Mouse (Mus musculus) B cell, adult 2 months (primary cell): ENCODE results near the gene Slc26a10.

Experiments used
- DNase-seq, 2 experiments: peaks; one replicate each; pipeline ENCODE4 v3.0.0; 2022

Gene Slc26a10

DNA sequence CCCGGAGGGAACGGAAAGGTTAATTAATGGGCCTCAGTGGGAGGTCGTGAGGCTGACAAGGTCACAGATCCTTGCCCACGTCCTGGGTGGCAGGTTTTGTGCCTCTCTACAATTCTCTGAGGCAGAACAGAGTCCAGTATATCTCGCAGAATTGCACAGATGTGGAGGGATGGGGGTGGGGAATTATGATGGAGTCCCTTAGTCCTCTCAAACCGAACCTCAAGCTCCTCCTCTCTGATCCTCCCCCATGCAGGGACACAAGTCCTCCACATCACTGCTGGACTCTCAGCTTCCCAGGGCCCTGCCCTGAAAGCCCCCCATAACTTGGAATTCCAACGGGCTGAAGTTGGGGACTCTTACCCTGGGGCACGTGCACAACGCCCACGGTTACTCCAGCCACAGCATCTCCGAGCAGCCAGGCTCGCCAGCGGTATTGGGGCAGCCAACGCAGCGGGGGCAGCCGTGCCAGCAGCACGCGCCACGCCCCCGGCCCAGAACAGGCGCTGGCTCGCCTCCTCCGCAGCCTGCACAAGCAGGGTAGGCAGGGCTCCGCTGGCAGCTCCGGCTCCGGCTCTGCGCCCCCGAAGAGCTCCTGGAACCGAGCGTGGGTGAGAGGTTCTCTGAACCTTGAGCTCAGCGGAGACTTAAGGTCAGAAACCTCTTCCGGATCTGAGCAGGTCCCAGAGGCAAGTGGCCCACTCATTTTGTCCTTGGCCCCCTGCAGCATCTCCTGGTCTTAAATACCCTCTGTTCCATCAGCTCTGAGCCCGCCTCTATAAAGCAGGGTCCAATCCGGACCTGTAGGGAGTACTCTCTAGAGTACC lies at the start of gene Slc26a10:
Gene Slc26a10, minus strand, starts transcription at position 775 of the 824 bp plus-strand sequence.
- peak; percentile 17 to 34 for DNase-seq

DNA sequence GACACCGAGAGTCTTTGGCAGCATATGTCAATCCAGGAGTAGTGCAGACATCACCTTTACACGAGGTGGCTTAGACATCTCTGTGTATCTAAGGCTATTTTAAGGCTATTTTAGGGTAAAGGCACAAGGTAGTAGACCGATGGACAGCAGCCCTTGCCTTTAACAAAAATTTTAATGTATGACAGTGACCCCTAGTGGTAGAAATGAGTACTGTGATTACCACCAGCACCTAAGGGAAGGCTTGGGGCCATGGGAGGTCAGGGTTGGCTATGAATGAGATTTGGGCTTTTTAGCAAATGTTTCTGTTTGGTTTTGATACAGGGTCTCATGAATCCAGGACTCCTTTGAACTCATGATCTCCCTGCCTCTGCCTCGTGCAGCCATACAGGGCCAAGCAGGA lies 48.5 kb upstream of the Slc26a10 start:
- peak; percentile 69 for DNase-seq

DNA sequence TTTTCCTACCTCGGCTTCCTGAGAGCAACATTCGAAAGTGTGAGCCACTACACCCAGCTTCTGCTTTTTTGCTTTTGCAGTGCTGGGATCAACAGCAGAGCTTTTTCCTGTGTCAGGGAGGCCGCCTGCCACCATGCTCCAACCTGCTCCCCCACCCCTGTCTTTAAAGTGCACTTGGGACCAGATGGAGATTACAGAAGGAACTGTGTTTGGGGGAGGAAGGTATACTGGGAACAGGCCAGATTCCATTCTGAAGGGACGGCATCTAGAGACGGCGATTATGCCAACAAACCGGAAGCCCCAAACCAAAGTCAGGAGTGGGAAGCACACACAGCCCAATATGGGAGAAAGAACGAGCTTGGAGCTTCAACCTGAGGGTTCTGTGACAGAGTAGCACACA lies 46.7 kb upstream of the Slc26a10 start:
- DNase-seq = peak; percentile 15 to 20

DNA sequence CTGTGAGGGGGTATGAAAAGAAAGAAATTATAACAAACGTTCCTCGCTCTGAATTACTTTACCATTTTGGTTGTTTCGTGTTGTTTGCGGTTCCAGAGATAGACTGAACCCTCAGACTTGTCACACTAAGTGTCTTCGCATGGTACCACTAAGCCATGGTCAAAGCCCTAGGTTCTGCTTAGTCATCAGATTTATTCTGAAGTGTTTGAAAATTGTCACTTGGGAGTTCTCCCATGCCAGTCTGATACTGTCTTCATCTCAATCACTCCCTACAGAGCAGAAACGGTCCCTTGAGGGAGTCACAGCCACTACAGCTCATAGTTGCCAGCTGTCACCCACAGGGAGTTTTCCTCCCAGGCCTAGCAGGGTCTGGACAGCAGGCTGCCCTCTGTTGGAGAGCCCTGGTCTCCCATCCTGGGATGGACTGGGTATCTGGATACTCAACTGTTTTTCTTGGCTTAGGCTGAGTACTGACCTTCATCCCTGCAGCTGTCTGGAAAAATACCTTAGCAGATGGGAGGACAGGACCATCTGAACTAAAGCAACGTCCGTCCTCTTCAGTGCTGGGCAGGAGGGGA lies 46.0 kb upstream of the Slc26a10 start:
- DNase-seq = no peak

DNA sequence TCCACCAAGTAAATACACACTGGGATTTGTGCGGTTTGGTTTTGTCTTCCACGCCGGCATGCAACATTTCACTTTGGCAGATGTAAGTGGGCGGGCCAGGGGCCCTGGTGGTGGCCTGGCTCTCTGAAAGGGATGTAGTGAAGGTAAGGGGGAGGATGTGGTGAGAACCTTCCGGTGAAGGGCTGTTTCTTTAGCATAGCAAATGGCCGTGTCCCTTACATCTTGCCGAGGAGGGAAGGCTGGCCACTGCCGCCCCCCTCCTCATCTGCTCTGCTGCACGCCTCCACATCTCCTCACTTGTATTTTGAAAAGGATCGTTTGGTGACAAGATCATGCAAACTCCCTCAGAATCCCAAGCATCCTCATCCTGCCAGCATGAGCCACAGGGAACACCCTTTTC lies 45.3 kb upstream of the Slc26a10 start:
- peak; percentile 54 to 60 for DNase-seq

DNA sequence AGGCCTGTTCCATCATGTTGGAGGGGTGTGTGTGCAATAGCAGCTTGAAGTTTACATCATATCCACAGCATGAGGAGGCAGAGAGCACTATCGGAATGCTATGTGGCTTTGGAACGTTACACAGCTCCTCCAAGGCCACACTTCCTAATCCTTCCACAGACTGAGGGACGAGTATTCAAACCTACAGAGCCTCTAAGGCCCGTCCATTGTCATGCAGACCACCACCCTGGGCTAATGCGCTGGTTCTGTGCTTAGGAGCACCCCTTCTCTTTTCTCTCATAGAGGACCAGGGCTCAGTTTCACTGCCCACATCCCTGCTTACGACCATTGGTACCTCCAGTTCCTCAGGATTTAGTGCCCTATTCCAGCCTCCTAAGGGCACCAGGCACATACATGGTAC lies 44.8 kb upstream of the Slc26a10 start:
- DNase-seq = no peak

DNA sequence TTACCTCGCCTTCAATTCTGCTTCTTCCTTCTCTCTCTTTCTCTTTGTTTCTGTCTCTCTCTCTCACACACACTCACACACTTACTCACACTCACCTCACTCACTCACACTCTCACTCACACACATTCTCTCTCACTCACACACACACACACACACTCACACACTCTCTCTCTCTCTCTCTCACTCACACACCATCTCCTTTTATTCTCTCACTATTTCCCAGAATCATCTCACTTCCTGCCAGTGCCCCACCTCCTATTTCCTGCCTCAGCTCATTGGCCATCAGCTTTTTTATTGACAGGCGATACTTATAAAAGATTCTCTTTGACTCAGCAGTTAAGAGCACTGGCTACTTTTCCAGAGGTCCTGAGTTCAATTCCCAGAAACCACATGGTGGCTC lies 37.9 kb upstream of the Slc26a10 start:
- no peak for DNase-seq

DNA sequence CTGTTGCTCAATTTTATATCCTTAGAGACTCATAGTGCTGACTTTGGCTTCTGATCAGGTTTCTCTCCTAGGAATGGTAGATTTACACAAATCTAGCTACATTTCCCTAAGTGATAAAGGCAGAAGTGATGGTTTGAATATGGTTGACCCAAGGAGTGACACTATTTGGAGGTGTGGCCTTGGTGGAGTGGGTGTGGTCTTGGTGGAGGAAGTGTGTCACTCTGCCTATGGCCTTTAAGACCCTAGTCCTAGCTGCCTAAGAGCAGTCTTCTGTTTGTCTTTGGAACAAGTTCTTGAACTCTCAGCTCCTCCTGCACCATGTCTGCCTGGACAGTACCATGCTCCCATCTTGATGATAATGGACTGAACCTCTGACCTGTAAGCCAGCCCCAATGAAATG lies 36.7 kb upstream of the Slc26a10 start:
- DNase-seq = no peak

DNA sequence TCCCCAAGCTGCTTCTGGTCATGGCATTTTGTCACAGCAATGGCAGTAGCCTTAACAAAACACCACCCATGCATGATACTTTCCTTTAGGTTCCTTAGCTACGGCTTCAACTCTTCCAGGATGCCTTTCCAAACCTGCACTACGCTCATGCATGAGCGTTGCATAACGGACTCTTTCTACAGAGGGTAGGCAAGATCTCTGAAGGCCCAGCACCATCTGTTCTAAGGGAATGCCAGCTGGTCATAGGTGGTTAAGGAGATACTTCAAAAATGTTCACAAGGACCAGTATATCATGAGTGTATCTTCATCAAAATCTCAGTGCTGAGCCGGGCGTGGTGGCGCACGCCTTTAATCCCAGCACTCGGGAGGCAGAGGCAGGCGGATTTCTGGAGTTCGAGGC lies 36.0 kb upstream of the Slc26a10 start:
- DNase-seq = no peak

DNA sequence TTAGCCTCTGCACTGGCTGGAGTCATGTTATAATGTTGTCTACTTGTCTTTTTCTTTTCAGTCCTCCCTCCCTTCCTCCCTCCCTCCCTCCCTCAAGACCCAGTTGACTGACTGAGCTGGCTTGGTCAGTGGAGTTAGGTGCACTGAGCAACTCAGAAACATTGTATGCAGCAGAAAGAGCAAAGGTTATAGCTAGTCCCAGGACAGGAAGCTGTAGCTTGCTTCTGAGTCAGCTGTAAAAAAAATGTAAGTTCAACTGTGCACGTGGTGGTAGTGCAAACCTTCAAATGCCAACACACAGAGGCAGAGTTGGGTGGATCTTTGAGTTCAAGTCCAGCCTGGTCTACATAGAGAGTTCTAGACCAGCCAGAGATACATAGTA lies 34.0 kb upstream of the Slc26a10 start:
- no peak for DNase-seq

DNA sequence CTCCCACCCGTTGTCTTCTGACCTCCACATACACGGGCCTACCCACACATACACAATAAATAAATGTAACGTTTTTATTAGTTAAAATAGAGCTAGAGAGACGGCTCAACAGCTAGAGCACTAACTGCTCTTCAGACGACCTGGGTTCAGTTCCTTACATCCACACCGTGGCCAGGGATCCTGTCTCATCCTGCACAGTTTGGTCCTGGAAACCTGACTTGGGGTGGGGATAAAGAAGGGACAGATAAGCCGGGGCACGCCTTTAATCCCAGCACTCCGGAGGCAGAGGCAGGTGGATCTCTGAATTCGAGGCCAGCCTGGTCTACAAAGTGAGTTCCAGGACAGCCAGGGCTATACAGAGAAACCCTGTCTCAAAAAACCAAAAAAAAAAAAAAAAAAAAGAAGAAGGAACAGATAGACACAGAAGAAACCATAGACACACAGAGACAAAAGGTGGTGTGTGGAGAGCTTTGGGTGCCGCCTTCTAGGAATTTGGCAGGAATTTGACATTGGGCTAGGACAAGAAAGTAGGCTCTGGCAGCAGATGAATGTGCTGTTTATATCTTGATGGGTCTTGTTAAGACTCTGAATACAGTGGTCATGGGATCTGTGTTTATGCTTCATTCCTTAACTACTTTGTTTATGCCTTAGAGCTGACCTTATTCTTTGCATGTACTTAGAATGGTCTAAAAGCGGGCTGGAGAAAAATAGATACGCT lies 33.4 kb upstream of the Slc26a10 start:
- no peak for DNase-seq

DNA sequence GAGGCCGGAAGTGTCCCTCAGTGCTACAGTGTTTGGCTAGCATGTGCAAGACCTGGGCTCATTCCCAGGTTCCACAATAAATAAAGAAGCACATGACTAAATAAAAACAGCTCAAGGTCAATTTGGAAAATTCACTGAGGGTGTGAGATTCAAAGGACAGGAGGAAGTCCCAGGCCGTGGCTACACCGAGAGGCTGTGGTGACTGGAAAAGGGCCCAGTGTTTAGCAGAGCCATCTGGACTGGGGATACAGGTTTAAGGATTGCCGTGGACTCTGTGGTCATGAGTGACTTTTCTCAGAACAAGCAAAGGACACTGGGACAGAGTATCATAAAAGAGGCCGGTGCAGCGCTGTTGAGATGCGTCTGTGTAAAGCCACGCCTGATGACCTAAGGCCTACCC lies 32.8 kb upstream of the Slc26a10 start:
- no peak for DNase-seq

DNA sequence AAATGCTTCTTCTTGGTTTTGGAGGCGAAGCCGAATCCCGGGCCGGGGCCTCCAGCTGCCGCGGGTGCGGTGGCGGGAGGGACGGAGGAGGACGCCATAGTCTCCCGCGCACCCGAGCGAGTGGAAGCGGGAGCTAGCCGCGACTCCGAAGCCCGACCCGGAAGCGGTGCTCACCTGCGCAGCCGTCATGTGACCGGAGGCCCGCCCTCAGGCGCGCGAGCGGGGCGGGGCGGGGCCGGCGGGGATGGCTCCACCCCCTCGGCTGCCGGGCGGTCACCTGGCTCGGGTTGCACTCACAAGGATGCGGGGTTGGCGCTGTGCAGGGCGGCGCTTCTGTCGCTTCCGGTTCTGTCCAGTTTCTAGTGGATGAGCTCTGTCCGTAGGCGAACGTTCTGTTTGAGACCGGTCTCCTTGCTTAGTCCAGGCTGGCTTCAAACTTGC lies 31.0 kb upstream of the Slc26a10 start, which contains the start of gene Pip4k2c:
Gene Pip4k2c, minus strand, starts transcription at position 172 of the 441 bp plus-strand sequence.
- DNase-seq = peak; percentile 97 to 98

DNA sequence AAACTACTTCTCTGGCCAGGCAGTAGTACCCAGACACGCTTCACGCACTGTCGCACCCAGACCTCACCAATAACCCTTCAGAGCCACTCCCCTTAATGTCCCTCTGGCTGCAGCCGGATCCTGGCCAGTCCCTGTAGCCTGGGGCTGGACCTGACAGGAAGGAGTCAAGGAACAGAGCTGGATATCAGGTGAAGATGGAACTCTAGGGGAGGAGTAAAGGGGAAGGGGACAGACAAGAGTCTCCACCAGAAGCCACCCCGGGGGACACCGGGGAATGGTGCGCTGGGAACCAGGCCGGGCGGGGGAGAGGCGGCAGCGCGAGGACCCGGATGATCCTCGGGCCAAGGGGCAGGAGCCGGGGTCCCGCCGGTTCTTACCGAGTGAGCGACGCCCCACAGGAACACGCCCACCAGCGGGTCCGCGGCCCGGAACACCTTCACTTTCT lies 30.5 kb upstream of the Slc26a10 start:
- DNase-seq = no peak

DNA sequence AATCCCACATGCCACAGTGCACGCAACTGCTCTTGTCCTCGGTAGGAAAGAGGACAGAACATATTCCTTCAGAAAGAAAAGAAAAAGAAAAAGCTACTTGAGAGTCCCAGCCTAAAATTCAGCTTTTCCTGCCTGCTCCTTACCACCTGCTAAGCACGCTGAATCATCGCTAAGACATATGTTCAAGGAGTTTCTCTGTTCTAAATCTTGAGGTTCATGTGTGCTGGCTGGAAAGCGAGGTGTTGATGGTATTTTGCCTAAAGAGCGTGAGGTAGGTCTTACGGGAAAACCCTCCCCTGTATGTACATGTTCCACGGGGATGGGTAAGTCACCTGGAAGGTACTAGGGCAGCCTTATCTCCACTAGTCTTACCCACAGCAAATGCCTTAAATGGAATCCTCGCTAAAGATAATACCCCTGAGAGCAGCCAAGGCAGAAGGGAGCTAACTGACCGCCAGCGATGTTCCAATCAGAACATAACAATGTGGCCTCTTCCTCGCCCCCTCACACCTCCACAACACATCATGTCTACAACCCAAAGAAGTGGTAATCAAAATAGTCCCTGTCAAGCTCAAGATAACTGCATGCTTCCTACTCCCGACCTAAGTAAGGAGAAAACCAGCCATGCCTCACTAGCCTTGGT lies 29.6 kb upstream of the Slc26a10 start:
- DNase-seq = no peak

DNA sequence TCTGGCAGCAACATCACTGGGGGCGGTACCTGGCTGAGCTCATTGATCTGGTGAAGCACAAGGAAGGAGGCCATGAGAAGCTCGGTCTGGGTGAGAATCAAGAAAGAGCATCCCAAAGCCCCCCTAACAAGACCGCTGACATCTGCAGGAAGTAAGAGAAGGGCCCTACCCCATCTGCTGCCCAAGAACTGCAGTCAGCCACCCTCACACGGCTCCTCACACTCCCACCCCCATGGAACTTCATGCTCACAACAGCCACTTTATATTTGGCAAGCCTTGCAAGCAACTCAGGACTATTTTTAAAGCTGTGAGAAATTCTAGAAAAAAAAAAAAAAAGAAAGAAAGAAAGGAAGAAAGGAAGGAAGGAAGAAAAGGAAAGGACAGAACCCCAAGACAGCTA lies 28.5 kb upstream of the Slc26a10 start:
- no peak for DNase-seq

DNA sequence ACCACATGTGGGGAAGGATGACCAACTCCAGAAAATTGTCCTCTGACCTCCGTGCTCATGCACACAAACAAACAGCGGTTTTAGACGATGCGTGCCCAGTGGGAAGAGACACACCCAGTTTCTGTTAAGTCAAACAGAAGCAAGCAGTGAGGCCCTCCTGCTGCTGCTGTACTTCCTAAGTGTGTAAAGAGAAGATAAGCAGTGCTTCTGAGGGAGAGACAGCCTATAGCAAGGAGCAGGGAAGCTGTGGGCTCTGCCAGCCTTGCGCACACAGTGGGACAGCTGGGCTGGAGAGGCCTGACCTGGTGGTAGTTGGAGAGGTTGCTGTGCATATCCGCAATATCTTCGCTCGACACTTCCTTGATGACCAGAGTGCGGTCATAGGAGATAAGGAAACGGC lies 24.9 kb upstream of the Slc26a10 start:
- no peak for DNase-seq

DNA sequence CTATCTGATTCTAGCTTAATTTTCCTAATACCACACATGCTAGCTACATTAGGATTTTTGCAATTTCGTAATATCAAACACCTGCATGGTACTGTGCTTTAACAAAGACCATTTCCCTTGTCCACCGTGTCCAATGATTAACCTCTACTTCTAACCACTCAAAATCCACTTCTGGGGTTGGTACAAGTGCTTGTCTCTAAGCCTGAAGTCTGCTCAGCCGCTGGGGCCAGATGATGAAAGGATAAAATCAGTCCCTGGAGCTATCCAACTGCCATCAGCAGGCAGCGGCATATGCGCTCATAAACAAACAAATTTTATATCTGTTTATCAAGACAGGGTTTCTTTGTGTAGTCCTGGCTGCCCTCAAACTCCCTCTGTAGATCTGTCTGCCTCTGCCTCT lies 24.1 kb upstream of the Slc26a10 start:
- no peak for DNase-seq

DNA sequence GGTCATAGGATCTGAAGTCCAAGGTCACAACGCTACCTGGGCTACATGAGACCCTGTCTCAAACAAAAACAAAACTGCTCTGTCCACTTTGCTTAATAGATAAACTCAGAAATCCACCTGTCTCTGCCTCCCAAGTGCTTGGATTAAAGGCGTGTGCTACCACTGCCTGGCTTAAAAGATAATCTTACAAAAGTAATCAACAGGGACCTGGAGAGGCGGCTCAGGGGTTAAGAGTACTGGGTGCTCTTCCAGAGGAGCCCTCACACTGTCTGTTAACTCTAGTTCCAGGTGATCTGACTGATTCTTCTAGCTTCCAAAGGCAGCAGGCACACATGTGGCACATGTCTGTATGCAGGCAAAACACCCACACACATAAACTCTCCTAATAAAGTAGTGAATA lies 22.7 kb upstream of the Slc26a10 start:
- DNase-seq = no peak

DNA sequence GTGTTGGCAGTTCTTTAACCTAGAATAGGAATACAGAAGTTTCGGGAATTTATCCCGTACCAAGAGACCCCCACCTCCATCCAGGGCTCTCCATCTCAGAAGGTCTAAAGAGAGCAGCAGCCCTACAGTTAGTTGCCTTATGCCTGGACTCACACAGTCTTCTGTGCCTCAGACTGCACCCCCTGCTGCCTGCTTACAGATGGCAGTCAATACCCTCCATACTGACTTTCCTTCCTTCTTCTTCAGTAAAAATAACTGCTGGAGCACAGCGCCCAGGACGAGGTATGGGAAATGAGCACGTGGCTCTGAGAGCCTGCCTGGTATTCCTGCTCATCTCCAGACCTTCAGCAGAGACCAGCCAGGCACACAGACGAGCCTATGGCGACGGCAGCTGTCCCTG lies 19.8 kb upstream of the Slc26a10 start:
- DNase-seq = no peak

DNA sequence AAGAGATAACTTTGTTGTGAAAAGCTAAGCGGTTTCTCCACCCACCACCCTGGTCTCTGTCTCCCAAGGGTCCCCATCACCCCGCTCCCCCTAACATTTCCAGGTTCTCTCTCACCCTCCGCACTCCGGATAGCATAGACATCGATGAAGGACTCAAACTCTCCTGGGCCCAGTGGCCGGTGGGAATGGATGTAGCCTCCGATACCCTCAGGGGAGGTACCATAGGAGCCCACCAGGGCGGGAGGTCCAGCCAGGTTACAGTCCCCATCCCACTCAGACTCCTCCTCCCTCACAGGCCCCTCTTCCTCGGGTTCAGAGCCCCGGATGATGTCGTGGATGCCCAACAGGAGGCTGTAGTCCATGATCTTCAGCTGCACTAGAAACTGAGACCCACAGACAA lies 19.0 kb upstream of the Slc26a10 start:
- no peak for DNase-seq

DNA sequence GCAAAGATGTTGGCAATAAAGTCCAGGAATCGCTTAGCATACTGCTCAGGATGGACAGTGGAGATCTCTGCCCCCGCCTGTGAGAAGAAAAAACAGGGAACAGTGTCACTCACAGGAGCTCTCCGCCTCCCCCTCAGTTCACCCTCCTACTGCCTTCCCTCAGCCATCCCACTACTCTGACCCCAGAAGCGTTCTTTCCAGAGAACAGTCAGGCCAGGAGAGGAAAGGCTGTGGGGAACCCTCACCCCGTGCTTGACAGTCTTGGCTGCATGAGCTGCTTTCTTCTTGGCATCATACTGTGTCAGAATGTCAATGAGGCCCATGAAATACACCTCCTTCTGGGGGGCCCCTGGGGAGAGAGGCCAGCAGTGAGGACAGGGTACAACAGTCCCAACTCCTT lies 18.6 kb upstream of the Slc26a10 start:
- DNase-seq = no peak

DNA sequence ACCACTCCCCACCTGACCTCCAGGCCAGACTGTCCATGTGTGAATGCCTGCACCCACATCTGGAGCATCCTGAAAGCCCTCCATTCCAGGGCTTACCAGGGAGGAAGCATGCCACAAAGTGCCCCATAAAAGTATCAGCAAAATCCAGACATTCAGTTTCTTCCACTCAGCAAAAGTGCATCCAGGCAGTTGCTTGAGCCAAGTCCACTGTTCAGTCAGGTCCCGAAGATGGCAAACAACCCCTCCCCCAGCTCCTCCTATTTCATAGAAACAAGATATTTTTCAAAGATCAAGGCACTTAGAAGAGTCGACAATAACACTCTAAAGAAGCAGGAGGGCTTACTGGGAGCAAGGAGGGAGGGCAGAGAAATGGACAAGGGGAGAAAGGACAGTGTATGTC lies 18.0 kb upstream of the Slc26a10 start:
- DNase-seq = no peak
